Mouse (Mus musculus): ENCODE data around the gene Sf3b4. TPM values are rescaled to one million over a fixed set of nuclear protein-coding genes. Genes with fewer than 3 reads are reported as not detected.
"Not testable (repeated sequence)": the region's sequence is repeated elsewhere in the genome, so short reads cannot be mapped to it uniquely, and the experiment has no call there.

The Sf3b4 gene
- total RNA-seq, 2 experiments from 2014 or later, result 10.7 to 11.6 TPM

DNA sequence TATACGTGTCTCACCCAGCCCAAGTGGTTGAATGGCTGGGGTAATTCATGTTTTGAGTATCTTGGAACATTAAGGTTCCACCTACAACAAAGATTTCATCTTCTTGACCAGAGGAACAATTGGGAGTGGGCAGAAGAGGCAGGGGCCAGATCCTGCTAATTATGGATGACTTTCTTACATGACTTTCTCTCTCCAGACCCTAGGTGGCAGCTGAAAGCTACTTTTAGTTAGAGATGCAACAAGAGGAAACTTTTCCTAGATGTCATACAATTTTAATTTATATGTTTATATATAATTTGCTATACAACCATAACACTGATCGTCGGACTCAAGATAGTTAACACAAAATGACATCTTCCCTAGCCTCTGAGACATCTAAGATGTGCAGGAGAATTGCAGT, 35.7 kb downstream of the Sf3b4 start:
- intact Hi-C loops (cut with DNase I), result no loop called here

DNA sequence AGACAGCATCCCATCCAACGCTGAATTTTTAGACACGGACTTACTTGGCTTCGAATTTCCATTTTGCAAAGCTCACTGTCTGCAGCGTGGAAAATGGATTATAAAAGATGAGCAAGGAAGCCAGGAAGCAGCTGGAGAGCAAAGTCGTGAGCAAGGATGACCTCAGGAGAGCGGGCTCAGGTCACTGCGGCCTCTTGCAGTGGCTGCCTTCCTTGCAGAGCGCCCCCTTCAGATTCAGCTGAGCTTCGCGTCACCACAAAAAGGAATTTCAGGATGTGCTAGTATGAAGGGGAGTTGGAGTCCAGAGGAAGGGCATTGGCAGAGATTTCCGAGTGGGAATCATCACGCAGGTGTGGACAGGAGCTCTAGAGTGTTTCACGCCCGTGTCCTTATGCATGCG, 37.1 kb downstream of the Sf3b4 start:
- no peak for DNase-seq
- intact Hi-C loops (cut with DNase I), result no loop called here

More for the DNA sequence above, 35.7 kb downstream of the Sf3b4 start:
- no peak for DNase-seq

DNA sequence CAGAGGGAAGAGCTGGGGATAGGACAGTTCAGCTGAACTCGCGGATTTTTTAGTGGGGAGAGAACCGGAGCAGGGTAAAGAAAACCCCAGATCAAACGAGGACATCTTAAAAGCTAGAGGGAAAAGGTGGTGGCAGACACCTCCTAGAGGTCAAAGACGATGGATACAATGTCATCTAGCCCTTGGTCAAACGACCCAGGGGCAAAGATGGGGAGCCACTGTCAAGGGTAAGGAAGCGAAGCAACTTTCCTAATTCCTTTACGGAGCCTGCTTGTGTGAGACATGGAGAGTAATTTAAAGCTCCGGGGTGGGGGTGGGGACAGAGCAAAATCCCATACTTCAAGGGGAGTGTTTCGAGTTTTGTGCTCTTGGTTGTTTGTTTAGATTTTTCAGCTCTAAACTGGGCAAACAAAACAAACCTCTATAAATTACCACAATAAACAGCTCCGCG, 47.1 kb downstream of the Sf3b4 start:
- no peak for DNase-seq
- intact Hi-C loops (cut with DNase I), result no loop called here

- intact Hi-C loops (cut with DNase I), result no loop called here
- peak; percentile 26 to 78 for DNase-seq
Observed at GRCm38 (mm10) chr3:96219661-96220130, 47.6 kb downstream of the Sf3b4 start, which contains the start of the genes Bola1 and Hist2h2ab. Bola1 (minus strand) TSS chr3:96219709. Hist2h2ab (plus strand) TSS chr3:96219865.

GRCm38 (mm10) chr3:96220131-96220764, 48.1 kb downstream of the Sf3b4 start:
- DNase-seq, result peak in 1 of 2 experiments; percentile 74
- intact Hi-C loops (cut with DNase I), result not testable (repeated sequence)

GRCm38 (mm10) chr3:96220765-96221639, 48.9 kb downstream of the Sf3b4 start, which contains the start of the genes Hist2h2ac and Hist2h2be:
Hist2h2ac (minus strand) TSS chr3:96220880.
Hist2h2be (plus strand) TSS chr3:96221119.
- intact Hi-C loops (cut with DNase I), result no loop called here
- peak; percentile 58 to 75 for DNase-seq

- intact Hi-C loops (cut with DNase I), result no loop called here
- DNase-seq, result no peak
Observed at GRCm38 (mm10) chr3:96221640-96222038, 49.5 kb downstream of the Sf3b4 start.

- intact Hi-C loops (cut with DNase I), result no loop called here
- no peak for DNase-seq
Observed at GRCm38 (mm10) chr3:96222774-96223173, 50.6 kb downstream of the Sf3b4 start.

- no peak for DNase-seq
- intact Hi-C loops (cut with DNase I), result loop anchor here (5.0 kb wide), 1 partner anchor 153 kb away; no protein-coding TSS in a partner anchor
Observed at GRCm38 (mm10) chr3:96225421-96225820, 53.3 kb downstream of the Sf3b4 start.

Small RNAs within 50 kb of the gene (microRNA-seq; reads per million reads assigned to microRNA genes)
- gene Gm44492, result 0 to 0.74 reads per million in 2 experiments

Other genes with a start within 250 kb of the Sf3b4 start
- 10 to 100 TPM; 67.1 to 71.1 TPM for gene Anp32e, start 243.1 kb upstream of the Sf3b4 start, total RNA-seq (2021)
- gene Plekho1, start 176.3 kb upstream of the Sf3b4 start, total RNA-seq (2021), result 10 to 100 TPM; 17.6 to 23.6 TPM
- gene Vps45, start 113.9 kb upstream of the Sf3b4 start, total RNA-seq (2021), result 10 to 100 TPM; 13.4 to 17.5 TPM
- 10 to 100 TPM; 46.6 to 49.0 TPM for gene Otud7b, start 67.8 kb upstream of the Sf3b4 start, total RNA-seq (2021)
- 1 to 10 TPM; 1.6 to 2.3 TPM for gene Mtmr11, start 10.3 kb upstream of the Sf3b4 start, total RNA-seq (2021)
- 1 to 10 TPM in 1 of 2 experiments, under 1 TPM in 1; 0.37 to 1.5 TPM for gene Sv2a, start 8.8 kb downstream of the Sf3b4 start, total RNA-seq (2021)
- 10 to 100 TPM; 20.8 to 24.6 TPM for gene Bola1, start 47.4 kb downstream of the Sf3b4 start, total RNA-seq (2021)
- under 1 TPM in 1 of 2 experiments, not detected in 1; 0.92 TPM for gene Hist2h2ab, start 47.5 kb downstream of the Sf3b4 start, total RNA-seq (2021)
- 10 to 100 TPM in 1 of 2 experiments, 1 to 10 TPM in 1; 9.9 to 10.3 TPM for gene Hist2h2ac, start 48.5 kb downstream of the Sf3b4 start, total RNA-seq (2021)
- gene Hist2h2be, start 48.8 kb downstream of the Sf3b4 start, total RNA-seq (2021), result 1 to 10 TPM; 4.5 to 5.3 TPM
- gene Hist2h3c2, start 66.8 kb downstream of the Sf3b4 start, total RNA-seq (2021), result 1 to 10 TPM; 7.6 to 8.3 TPM
- gene Hist2h2aa2, start 67.9 kb downstream of the Sf3b4 start, total RNA-seq (2021), result 100 to 1,000 TPM; 189 to 208 TPM
- gene Hist2h2aa1, start 73.2 kb downstream of the Sf3b4 start, total RNA-seq (2021), result 1 to 10 TPM; 2.9 to 7.9 TPM
- gene Hist2h3c1, start 74.4 kb downstream of the Sf3b4 start, total RNA-seq (2021), result not detected
- gene Hist2h4, start 91.0 kb downstream of the Sf3b4 start, total RNA-seq (2021), result 1 to 10 TPM; 5.9 to 6.8 TPM
- 10 to 100 TPM; 26.9 to 33.5 TPM for gene Hist2h3b, start 96.3 kb downstream of the Sf3b4 start, total RNA-seq (2021)
- gene Hist2h2bb, start 97.4 kb downstream of the Sf3b4 start, total RNA-seq (2021), result 10 to 100 TPM; 28.9 to 35.3 TPM
- under 1 TPM; 0.10 to 0.30 TPM for gene Fcgr1, start 121.6 kb downstream of the Sf3b4 start, total RNA-seq (2021)